Mouse (Mus musculus): ENCODE data around the gene Tnnc2.
A peak's percentile ranks its signal among the peaks of the same experiment; 100 is the strongest.

Tnnc2 gene

GRCm38 (mm10) chr2:164773229-164773988 lies 6.4 kb downstream of the Tnnc2 start:
- no peak for DNase-seq (ENCODE audit: low spot score)

- no peak for DNase-seq (ENCODE audit: low spot score)
Measured at GRCm38 (mm10) chr2:164771123-164771522, 8.6 kb downstream of the Tnnc2 start.

- no peak for DNase-seq (ENCODE audit: low spot score)
Measured at GRCm38 (mm10) chr2:164770279-164770678, 9.5 kb downstream of the Tnnc2 start.

- DNase-seq (ENCODE audit: low spot score): peak; percentile 95
Measured at GRCm38 (mm10) chr2:164769258-164770037, 10.3 kb downstream of the Tnnc2 start, which contains the start of gene Ube2c. Gene Ube2c (plus strand): TSS chr2:164769898.

- DNase-seq (ENCODE audit: low spot score): no peak
Measured at GRCm38 (mm10) chr2:164767812-164768540, 11.8 kb downstream of the Tnnc2 start.

- no peak for DNase-seq (ENCODE audit: low spot score)
Measured at GRCm38 (mm10) chr2:164765841-164766240, 13.9 kb downstream of the Tnnc2 start.

- DNase-seq (ENCODE audit: low spot score): no peak
Measured at GRCm38 (mm10) chr2:164762593-164762992, 17.2 kb downstream of the Tnnc2 start.

GRCm38 (mm10) chr2:164761971-164762370 lies 17.8 kb downstream of the Tnnc2 start:
- DNase-seq (ENCODE audit: low spot score): no peak

GRCm38 (mm10) chr2:164761502-164761901 lies 18.3 kb downstream of the Tnnc2 start:
- DNase-seq (ENCODE audit: low spot score): no peak

GRCm38 (mm10) chr2:164760059-164760833 lies 19.5 kb downstream of the Tnnc2 start:
- DNase-seq (ENCODE audit: low spot score): no peak

GRCm38 (mm10) chr2:164758692-164759091 lies 21.1 kb downstream of the Tnnc2 start:
- DNase-seq (ENCODE audit: low spot score): no peak

- no peak for DNase-seq (ENCODE audit: low spot score)
Measured at GRCm38 (mm10) chr2:164757841-164758240, 21.9 kb downstream of the Tnnc2 start.

GRCm38 (mm10) chr2:164754800-164755199 lies 25.0 kb downstream of the Tnnc2 start:
- DNase-seq (ENCODE audit: low spot score): no peak

GRCm38 (mm10) chr2:164754105-164754504 lies 25.7 kb downstream of the Tnnc2 start:
- DNase-seq (ENCODE audit: low spot score): no peak

GRCm38 (mm10) chr2:164752454-164752853 lies 27.3 kb downstream of the Tnnc2 start:
- no peak for DNase-seq (ENCODE audit: low spot score)

GRCm38 (mm10) chr2:164748991-164749390 lies 30.8 kb downstream of the Tnnc2 start:
- no peak for DNase-seq (ENCODE audit: low spot score)

- DNase-seq (ENCODE audit: low spot score): no peak
Measured at GRCm38 (mm10) chr2:164748191-164748590, 31.6 kb downstream of the Tnnc2 start.

- DNase-seq (ENCODE audit: low spot score): peak; percentile 51
Measured at GRCm38 (mm10) chr2:164746693-164747092, 33.1 kb downstream of the Tnnc2 start.

- peak; percentile 95 for DNase-seq (ENCODE audit: low spot score)
Measured at GRCm38 (mm10) chr2:164745843-164746479, 33.8 kb downstream of the Tnnc2 start, which contains the start of the genes Wfdc3 and Dnttip1. Gene Wfdc3 (minus strand): TSS chr2:164745931. Gene Dnttip1 (plus strand): TSS chr2:164745983.

GRCm38 (mm10) chr2:164744987-164745386 lies 34.8 kb downstream of the Tnnc2 start:
- no peak for DNase-seq (ENCODE audit: low spot score)

- no peak for DNase-seq (ENCODE audit: low spot score)
Measured at GRCm38 (mm10) chr2:164739876-164740275, 39.9 kb downstream of the Tnnc2 start.
